Mouse (Mus musculus) megakaryocyte, embryonic 14.5 days (primary cell): ENCODE results near the gene Arpc2.

Experiments
- FLI1 ChIP-seq: IDR thresholded peaks from 2 replicates; pipeline ENCODE4 v1.6.1; 2012; ENCODE audit warnings: low read length, inconsistent platforms, mixed read lengths
- GATA1 ChIP-seq: IDR thresholded peaks from 3 replicates; pipeline ENCODE4 v1.6.1; 2012; ENCODE audit warnings: mixed read lengths, low read length, inconsistent platforms, borderline replicate concordance

DNA sequence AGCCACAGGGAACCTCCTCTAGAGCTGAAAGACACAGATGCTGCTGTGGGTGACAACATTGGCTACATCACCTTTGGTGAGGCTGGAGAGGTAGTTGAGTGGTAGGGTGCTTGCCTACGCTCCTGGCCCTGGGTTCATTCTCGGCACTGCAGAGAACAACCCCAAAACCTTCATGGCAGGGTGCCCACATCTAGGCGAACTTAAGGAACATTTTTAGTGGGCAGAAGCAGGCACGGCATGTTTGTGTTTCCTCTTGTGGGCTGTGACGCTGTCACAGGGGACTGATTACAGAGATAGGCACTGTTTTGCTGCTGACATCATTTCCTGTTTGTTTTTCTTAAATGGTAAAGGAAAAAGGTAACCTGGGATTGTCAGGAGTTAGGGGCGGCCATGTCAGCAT, 26.6 kb downstream of the Arpc2 start:
- TF ChIP-seq FLI1: no peak
- no peak for TF ChIP-seq GATA1
